Mouse (Mus musculus) spleen, postnatal 4 days (tissue): ENCODE measurements at regions not wholly inside any gene's neighbourhood (a gene's known extent, or its start where the extent isn't known, plus 50 kb on each side); places are given as distances from the start of the nearest gene placed in this dataset.

Source experiments
- DNase-seq, 2 experiments: peaks; one replicate each; pipeline ENCODE4 v3.0.0; 2022; ENCODE audit warnings: low spot score in 2 of 2

- DNase-seq: no peak
Measured at GRCm38 (mm10) chr6:93395296-93395695, 452.0 kb upstream of the Adamts9 start.

DNA sequence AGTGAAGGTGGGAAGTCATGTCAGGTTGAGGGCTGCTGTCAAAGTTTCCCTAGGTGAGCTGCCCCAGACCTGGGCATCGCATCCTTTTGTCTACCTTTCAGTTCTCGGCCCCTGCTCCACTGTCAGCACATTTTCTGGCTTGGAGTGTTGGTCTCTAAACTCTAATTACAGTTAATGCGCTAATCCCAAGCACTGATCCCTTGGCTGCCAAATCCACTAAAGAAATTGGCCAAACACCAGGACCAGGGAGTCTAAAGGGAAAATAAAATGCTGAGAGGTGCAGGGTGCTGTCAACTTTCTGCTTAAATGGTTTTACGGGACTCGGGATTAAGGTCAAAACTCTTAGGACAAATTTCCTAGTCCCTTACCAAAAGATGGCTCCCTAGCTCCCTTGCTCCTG, 450.3 kb upstream of the Adamts9 start:
- DNase-seq: no peak

- no peak for DNase-seq
Measured at GRCm38 (mm10) chr6:93392402-93392801, 449.1 kb upstream of the Adamts9 start.

GRCm38 (mm10) chr6:93391166-93391565, 447.9 kb upstream of the Adamts9 start:
- DNase-seq: no peak

GRCm38 (mm10) chr6:93371341-93371740, 428.0 kb upstream of the Adamts9 start:
- DNase-seq: no peak

DNA sequence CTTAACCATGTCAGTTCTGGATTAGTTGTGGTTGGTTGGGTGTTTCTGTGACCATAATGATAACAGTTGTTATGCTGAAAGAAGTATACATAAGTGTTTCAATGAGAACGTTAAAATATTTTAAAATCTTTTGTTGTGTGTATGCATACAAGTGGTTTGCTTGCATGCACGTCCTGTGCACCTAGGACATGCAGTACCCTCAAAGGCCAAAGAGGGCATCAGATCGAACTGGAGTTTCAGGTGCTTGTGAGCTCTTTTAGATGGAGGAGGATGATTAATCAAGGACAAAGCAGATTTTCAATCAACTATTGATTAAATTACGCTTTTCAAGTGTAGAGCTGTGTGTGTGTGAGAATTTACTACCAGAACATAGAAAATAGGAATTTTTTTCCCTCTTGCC, 420.6 kb upstream of the Adamts9 start:
- DNase-seq: no peak

DNA sequence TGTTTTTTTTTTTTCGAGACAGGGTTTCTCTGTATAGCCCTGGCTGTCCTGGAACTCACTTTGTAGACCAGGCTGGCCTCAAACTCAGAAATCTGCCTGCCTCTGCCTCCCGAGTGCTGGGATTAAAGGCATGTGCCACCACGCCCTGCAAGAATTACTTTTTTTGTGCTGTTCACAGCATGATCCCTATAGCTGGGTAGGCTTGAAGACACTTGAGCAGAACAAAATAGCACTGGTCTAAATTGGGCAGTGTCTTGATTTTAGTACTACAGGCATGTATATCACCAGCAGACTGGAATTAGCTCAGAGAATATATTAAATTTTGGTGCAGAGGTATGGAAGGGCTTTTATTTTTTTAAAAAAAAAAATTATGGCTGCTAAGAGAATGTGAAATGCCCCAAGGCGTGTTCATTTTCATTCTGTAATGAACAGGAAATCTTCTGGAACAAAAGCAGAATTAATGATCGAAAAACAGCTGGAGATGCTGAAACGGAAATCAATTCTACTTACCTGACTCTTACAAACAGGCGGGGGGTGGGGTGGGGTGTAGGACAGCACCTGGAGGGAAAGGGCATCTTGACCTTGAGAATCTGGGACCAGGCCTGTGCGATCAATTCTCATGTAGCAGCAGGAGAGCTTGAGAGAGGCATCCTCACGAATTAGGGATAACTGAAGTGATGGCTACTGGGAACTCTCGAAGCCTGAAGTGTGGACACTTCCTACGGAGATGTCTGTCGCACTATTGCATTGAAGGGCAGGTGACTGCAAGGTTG, 410.2 kb upstream of the Adamts9 start:
- no peak for DNase-seq

- DNase-seq: no peak
Measured at GRCm38 (mm10) chr6:93349936-93350700, 406.8 kb upstream of the Adamts9 start.

GRCm38 (mm10) chr6:93348141-93348540, 404.8 kb upstream of the Adamts9 start:
- DNase-seq: no peak

- no peak for DNase-seq
Measured at GRCm38 (mm10) chr6:93328683-93329082, 385.4 kb upstream of the Adamts9 start.

GRCm38 (mm10) chr6:93327930-93328329, 384.6 kb upstream of the Adamts9 start:
- no peak for DNase-seq

GRCm38 (mm10) chr6:93323881-93324280, 380.6 kb upstream of the Adamts9 start:
- no peak for DNase-seq

DNA sequence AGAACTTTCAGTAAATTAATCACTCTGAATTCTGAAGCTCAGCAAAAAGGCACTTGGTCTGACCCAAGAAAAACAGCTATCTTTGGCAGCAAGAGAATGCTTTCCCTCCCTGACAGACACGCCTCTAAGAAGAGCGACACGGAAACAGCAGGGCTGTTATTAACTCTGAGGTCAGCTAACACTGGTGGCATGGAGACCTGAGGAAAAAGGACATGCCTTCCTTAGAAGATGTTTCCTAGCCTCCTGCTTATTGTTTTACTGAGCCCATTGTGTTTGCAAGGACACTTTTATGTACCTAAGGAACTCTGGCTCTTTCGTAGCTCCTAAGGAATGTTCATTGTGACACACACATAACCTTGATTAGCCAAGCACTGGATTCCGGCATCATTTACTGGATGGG, 371.3 kb upstream of the Adamts9 start:
- DNase-seq: no peak

- DNase-seq: no peak
Measured at GRCm38 (mm10) chr6:93305176-93305575, 361.9 kb upstream of the Adamts9 start.

DNA sequence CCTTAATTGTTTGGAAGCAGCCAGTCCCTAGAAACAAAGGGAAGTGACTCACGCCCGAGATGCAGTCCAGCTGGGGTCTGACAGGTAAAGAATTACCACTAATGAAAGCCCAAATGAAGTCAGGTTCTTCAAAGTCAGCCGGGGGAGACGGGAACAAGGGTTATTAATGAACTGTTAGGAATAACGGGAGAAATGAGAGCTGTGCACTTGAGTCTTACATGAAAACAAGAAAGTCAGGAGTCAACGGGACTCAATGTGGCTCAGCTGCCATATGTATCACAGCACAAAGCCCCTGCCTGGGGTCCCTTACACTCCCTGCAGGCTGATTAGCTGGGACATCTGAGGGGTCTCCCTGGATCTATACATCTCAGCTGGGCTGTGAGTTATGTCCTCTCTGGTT, 354.7 kb upstream of the Adamts9 start:
- DNase-seq: no peak

- DNase-seq: no peak
Measured at GRCm38 (mm10) chr6:93291711-93292110, 348.4 kb upstream of the Adamts9 start.

DNA sequence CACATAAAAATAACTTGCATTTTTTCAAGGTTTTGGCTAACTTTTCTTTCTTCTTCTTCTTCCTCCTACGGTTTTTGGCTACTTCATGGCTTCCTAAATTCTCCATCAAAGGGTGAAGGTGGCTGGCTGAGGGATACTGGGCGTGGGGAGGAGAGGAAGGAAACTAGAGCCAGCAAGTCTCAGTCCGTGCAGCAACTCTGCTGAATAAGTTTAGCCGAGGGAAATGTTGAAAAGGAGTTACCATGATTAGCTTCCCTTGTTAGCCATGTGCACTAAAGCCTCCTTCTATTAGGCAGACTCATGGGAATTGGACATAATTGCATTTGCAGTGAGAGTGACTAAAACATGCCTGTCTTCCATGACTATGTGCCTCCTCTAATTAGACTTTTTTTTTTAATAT, 345.1 kb upstream of the Adamts9 start:
- no peak for DNase-seq

DNA sequence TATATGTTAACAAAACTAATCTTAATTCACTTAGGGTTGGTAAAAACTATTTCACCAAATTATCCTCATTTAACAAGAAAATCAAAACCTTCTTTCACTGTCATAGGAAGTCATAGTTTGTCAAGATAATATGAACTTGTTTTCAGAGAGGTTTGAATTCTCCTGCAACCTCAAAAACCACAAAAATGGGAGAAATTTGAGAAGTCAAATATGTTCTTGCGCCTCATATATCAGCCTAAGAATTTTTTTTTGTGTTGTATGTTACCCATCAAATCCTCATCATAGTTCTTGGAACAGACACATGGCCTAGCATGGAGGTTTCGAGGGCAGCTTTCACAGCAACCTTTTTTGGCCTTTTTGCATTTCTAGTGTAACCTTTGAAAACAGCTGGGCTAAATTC, 342.5 kb upstream of the Adamts9 start:
- no peak for DNase-seq

GRCm38 (mm10) chr6:93281530-93281929, 338.2 kb upstream of the Adamts9 start:
- no peak for DNase-seq

- no peak for DNase-seq
Measured at GRCm38 (mm10) chr6:93273917-93274513, 330.7 kb upstream of the Adamts9 start.

DNA sequence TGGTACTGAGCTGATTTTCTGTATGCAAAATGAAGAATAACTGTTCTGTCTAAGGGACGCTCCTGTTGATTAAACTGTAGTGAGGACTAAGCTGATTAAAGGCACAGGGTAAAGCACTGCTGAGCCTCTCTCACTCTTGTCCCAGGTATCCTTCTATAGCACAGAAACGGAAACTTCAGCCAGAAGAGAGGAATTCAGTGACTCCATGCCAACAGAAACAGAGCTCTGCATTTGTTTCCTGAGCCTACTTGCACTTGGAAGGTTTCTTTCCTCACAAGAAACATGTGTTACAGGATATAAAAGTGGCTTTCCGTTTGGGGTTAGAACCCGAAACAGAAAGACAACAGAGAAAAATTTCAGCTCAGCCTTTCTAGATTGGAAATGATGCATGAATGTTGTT, 328.9 kb upstream of the Adamts9 start:
- DNase-seq: no peak

DNA sequence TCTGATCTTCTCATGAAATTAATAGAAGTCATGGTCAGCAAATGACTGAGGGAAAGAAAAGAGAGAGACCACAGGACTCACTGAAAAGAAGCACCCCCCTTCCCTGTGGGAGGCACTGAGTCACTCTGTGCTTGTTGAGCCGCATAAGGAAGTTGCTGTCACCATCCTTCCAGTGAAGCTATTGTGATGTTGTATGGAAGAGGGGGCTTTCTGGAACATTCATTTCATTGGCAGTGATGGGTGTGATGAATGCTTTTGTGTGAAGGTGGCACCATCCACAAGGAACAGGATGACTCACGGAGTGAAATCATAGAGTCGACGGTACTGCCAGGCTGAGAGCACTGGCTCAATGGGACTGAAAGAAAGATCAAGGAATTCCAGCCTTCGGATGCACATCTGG, 323.5 kb upstream of the Adamts9 start:
- no peak for DNase-seq

DNA sequence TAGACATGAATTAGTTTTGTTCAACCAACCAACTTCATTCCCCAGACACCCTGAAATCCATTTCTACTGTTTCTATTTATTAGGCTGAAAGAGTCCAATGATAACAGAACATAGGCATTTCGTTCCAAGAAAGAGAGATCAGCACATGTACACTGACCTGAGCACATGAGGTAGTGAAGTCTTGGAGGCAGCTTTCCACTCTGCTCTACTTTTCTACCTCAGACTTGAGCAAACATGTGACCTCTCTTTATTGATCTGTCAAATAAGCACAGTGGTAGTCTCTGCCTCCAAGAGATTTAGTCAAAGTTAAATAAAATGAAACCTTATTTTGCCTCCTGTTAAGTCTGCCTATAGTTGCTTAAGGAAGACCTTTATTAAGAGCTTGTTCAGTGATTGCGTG, 321.9 kb upstream of the Adamts9 start:
- DNase-seq: no peak
